Mouse (Mus musculus) hindbrain, embryonic 16.5 days (tissue): Measurements from ENCODE around the gene Mug1. TPM values are rescaled to one million over a fixed set of nuclear protein-coding genes. Genes with fewer than 3 reads are reported as not detected.
"Not testable (repeated sequence)": the region's sequence is repeated elsewhere in the genome, so short reads cannot be mapped to it uniquely, and the experiment has no call there.

ENCODE experiments used
- ATAC-seq: fragments of 200-750 bp; cut with Nextera tagmentation; 2 replicates; pipeline ENCODE4 v1.8.0; 2017; ENCODE audit warnings: moderate TSS enrichment, moderate library complexity
- H3K27ac ChIP-seq: fragments of 300-500 bp; sonication (generic); 2 replicates; pipeline ENCODE4 v1.5.1; 2014; ENCODE audit warnings: low read depth, mild to moderate bottlenecking, control low read depth, low read length, moderate library complexity
- H3K27me3 ChIP-seq: fragments of 300-500 bp; sonication (generic); replicated peaks from 2 replicates; pipeline ENCODE4 v1.6.1; 2014; ENCODE audit warnings: low read length; ENCODE audit not compliant: control insufficient read depth, insufficient read depth
- H3K36me3 ChIP-seq: fragments of 300-500 bp; sonication (generic); 2 replicates; pipeline ENCODE4 v1.6.1; 2014; ENCODE audit warnings: mild to moderate bottlenecking, low read length, moderate library complexity, mixed read lengths; ENCODE audit not compliant: control insufficient read depth, insufficient read depth
- H3K4me1 ChIP-seq: fragments of 300-500 bp; sonication (generic); 2 replicates; pipeline ENCODE4 v1.6.1; 2014; ENCODE audit warnings: low read depth, low read length; ENCODE audit not compliant: control insufficient read depth, insufficient read depth
- H3K4me2 ChIP-seq: fragments of 300-500 bp; sonication (generic); 2 replicates; pipeline ENCODE4 v1.6.1; 2014; ENCODE audit warnings: mild to moderate bottlenecking, low read length, control low read depth, moderate library complexity
- H3K4me3 ChIP-seq: fragments of 300-500 bp; sonication (generic); 2 replicates; pipeline ENCODE4 v1.5.1; 2014; ENCODE audit warnings: mild to moderate bottlenecking, low read length, control low read depth, moderate library complexity
- H3K9ac ChIP-seq: fragments of 300-500 bp; sonication (generic); 2 replicates; pipeline ENCODE4 v1.6.1; 2014; ENCODE audit warnings: low read depth, mild to moderate bottlenecking, control low read depth, low read length, moderate library complexity
- H3K9me3 ChIP-seq: fragments of 300-500 bp; sonication (generic); 2 replicates; pipeline ENCODE4 v1.6.1; 2014; ENCODE audit warnings: mild to moderate bottlenecking, low read length, moderate library complexity; ENCODE audit not compliant: control insufficient read depth
- WGBS: fragments of 180-500 bp; shearing (Covaris S2); extraction: QIAGEN DNeasy Blood & Tissue Kit; methylation state at CpG from one replicate; pipeline ENCODE4 v1.1.7; 2014; 5-methylcytosine and 5-hydroxymethylcytosine counted together
- polyA plus RNA-seq: library from polyadenylated mRNA; unstranded; fragments of >200 nt; fragmentation: Nextera tagmentation; extraction: Ambion mirVana; gene quantifications from 2 replicates; pipeline ENCODE4 v1.2.1, GENCODE M21; 2015

Mug1 gene
- polyA plus RNA-seq = not detected in 2 replicates

- not testable (repeated sequence) for ATAC-seq, H3K4me2 ChIP-seq, H3K9me3 ChIP-seq, H3K4me3 ChIP-seq, H3K4me1 ChIP-seq, H3K27ac ChIP-seq, H3K36me3 ChIP-seq, H3K27me3 ChIP-seq, H3K9ac ChIP-seq
- WGBS = 83% methylated on average over 4 of the region's 4 CpGs
These were observed at the start of gene Mug1 for GRCm38 (mm10) chr6:121838271-121838670. Gene Mug1 (plus strand): TSS chr6:121838541.

GRCm38 (mm10) chr6:121828034-121828433 is 10.3 kb upstream of the Mug1 start:
- Histone ChIP-seq H3K4me2 (no peak overlapping the region), H3K4me3 (no peak overlapping the region), H3K36me3 (no peaks in the 10 kb centered on the region), H3K4me1 (no peaks in the 10 kb centered on the region), H3K27ac (no peak overlapping the region), H3K9me3 (peaks cover 2% of the 10 kb centered on the region; the same call in 1 of the 2 replicates), H3K27me3 (no peaks in the 10 kb centered on the region), H3K9ac (no peak overlapping the region)
- ATAC-seq = no peak
- 83% methylated on average over 4 of the region's 4 CpGs for WGBS

GRCm38 (mm10) chr6:121836361-121836760 is 2.0 kb upstream of the Mug1 start:
- H3K4me3 ChIP-seq = no peak overlapping the region
- no peak overlapping the region for H3K9ac ChIP-seq
- no peaks in the 10 kb centered on the region for H3K9me3 ChIP-seq
- no peaks in the 10 kb centered on the region for H3K27me3 ChIP-seq
- no peak overlapping the region for H3K27ac ChIP-seq
- 83% methylated on average over 1 of the region's 1 CpGs for WGBS
- no peaks in the 10 kb centered on the region for H3K4me1 ChIP-seq
- no peak for ATAC-seq
- no peaks in the 10 kb centered on the region for H3K36me3 ChIP-seq
- no peak overlapping the region for H3K4me2 ChIP-seq

GRCm38 (mm10) chr6:121848378-121848777 is 10.0 kb downstream of the Mug1 start:
- Histone ChIP-seq H3K27me3 (no peaks in the 10 kb centered on the region), H3K4me1 (no peaks in the 10 kb centered on the region), H3K9me3 (peaks cover 2% of the 10 kb centered on the region; the same call in 1 of the 2 replicates), H3K36me3 (no peaks in the 10 kb centered on the region), H3K4me2 (no peak overlapping the region), H3K4me3 (no peak overlapping the region), H3K9ac (no peak overlapping the region), H3K27ac (no peak overlapping the region)
- no peak for ATAC-seq
- WGBS = 61% methylated on average over 1 of the region's 1 CpGs

Other genes with a start within 250 kb of the Mug1 start
- gene A2m, start 203.2 kb upstream of the Mug1 start, polyA plus RNA-seq = 15.2 and 15.3 TPM in 2 replicates
- gene Gm7298, start 105.6 kb upstream of the Mug1 start, polyA plus RNA-seq = 0.04 TPM in 1 of 2 replicates, not detected in the other
- gene Mug2, start 168.2 kb downstream of the Mug1 start, polyA plus RNA-seq = not detected in 2 replicates